17 mouse cellular contexts compared by ENCODE assay signal in genomic region chr15:77796409-77797035, GRCm38 (mm10). TPM values are rescaled to one million over a fixed set of nuclear protein-coding genes. Genes with fewer than 3 reads are reported as not detected.
DNase-seq lines count a peak whose midpoint lies in the region; ATAC-seq and TF ChIP-seq lines count a peak whose summit lies in the region.
"Had no signal": no experiment of that assay in that cellular context is flagged by ENCODE, and none has a peak within 500 bp of the region (broad histone marks: within the 10 kb centered on the region; RNA-seq: fewer than 3 reads in every experiment).

No protein-coding gene starts in this region.

- H3K4me1 ChIP-seq in heart, embryonic 10.5 days = peaks cover 91% of the 10 kb centered on the region
- H3K4me1 ChIP-seq in intestine, embryonic 15.5 days (replicated peaks) = peaks cover 42% of the 10 kb centered on the region
- peaks cover 17% of the 10 kb centered on the region for H3K4me1 ChIP-seq in intestine, postnatal 0 days (replicated peaks; ENCODE audit: control insufficient read depth, insufficient read depth, low read length)
- H3K4me1 ChIP-seq in embryonic facial prominence, embryonic 13.5 days = peaks cover 44% of the 10 kb centered on the region

- TF ChIP-seq CTCF in intestine, postnatal 0 days (IDR thresholded peaks at IDR 0.05; ENCODE audit: low read depth) = no peak

- H3K27ac ChIP-seq in heart, embryonic 10.5 days = peak overlapping the region; percentile 95
- H3K27ac ChIP-seq in intestine, embryonic 15.5 days = 0 out of 2 replicates have a peak overlapping the region, but pooled peaks have one; percentile 3
- no peak overlapping the region for H3K27ac ChIP-seq in intestine, postnatal 0 days (ENCODE audit: low read depth, low read length)
- peak overlapping the region; percentile 16; the same call in 1 of the 2 replicates for H3K27ac ChIP-seq in embryonic facial prominence, embryonic 13.5 days
- H3K27ac ChIP-seq: hindbrain, embryonic 14.5 days; liver, embryonic 12.5 days; neural tube, embryonic 13.5 days had no signal

- no peaks in the 10 kb centered on the region for H3K9me3 ChIP-seq in heart, embryonic 10.5 days
- no peaks in the 10 kb centered on the region for H3K9me3 ChIP-seq in intestine, embryonic 15.5 days
- H3K9me3 ChIP-seq in intestine, postnatal 0 days (ENCODE audit: control insufficient read depth) = no peaks in the 10 kb centered on the region
- no peaks in the 10 kb centered on the region for H3K9me3 ChIP-seq in embryonic facial prominence, embryonic 13.5 days
- H3K9me3 ChIP-seq: liver, embryonic 12.5 days; neural tube, embryonic 13.5 days had no signal

- no peak overlapping the region for H3K9ac ChIP-seq in intestine, embryonic 15.5 days
- no peak overlapping the region for H3K9ac ChIP-seq in intestine, postnatal 0 days (ENCODE audit: low read depth, low read length)
- H3K9ac ChIP-seq in embryonic facial prominence, embryonic 13.5 days = no peak overlapping the region
- H3K9ac ChIP-seq: hindbrain, embryonic 14.5 days; liver, embryonic 12.5 days; neural tube, embryonic 13.5 days had no signal

- 85% methylated on average over 26 of the region's 26 CpGs for WGBS in heart, embryonic 10.5 days
- WGBS in intestine, embryonic 15.5 days = 95% methylated on average over 26 of the region's 26 CpGs
- 93% methylated on average over 26 of the region's 26 CpGs for WGBS in intestine, postnatal 0 days
- 95% methylated on average over 26 of the region's 26 CpGs for WGBS in embryonic facial prominence, embryonic 13.5 days

- H3K4me2 ChIP-seq in intestine, embryonic 15.5 days (replicated peaks) = no peak overlapping the region
- H3K4me2 ChIP-seq in intestine, postnatal 0 days (replicated peaks; ENCODE audit: low read depth) = no peak overlapping the region
- no peak overlapping the region for H3K4me2 ChIP-seq in embryonic facial prominence, embryonic 13.5 days
- H3K4me2 ChIP-seq: hindbrain, embryonic 14.5 days; liver, embryonic 12.5 days; neural tube, embryonic 13.5 days had no signal

- H3K4me3 ChIP-seq in heart, embryonic 10.5 days = no peak overlapping the region
- H3K4me3 ChIP-seq in intestine, embryonic 15.5 days (replicated peaks) = no peak overlapping the region
- H3K4me3 ChIP-seq in intestine, postnatal 0 days (ENCODE audit: low read depth, low read length) = no peak overlapping the region
- no peak overlapping the region for H3K4me3 ChIP-seq in embryonic facial prominence, embryonic 13.5 days
- H3K4me3 ChIP-seq: erythroblast, embryonic 14.5 days; liver, embryonic 12.5 days; neural tube, embryonic 13.5 days had no signal

- peaks cover 67% of the 10 kb centered on the region for H3K36me3 ChIP-seq in heart, embryonic 10.5 days
- peaks cover 33% of the 10 kb centered on the region for H3K36me3 ChIP-seq in intestine, embryonic 15.5 days
- peaks cover 74% of the 10 kb centered on the region for H3K36me3 ChIP-seq in intestine, postnatal 0 days (ENCODE audit: control insufficient read depth, insufficient read depth)
- H3K36me3 ChIP-seq in embryonic facial prominence, embryonic 13.5 days = peaks cover 65% of the 10 kb centered on the region

- no peak for DNase-seq in heart, embryonic 10.5 days (ENCODE audit: low spot score)
- no peak for DNase-seq in heart, adult 18-20 months
- DNase-seq in CD4-positive helper T cell, adult 2 months (ENCODE audit: low read depth, low spot score) = peak; percentile 47
- no peak for DNase-seq in frontal cortex, postnatal 14 days (ENCODE audit: low spot score in 2 of 2)
- DNase-seq in right cerebral cortex, postnatal 36 days (ENCODE audit: low spot score in 2 of 2) = no peak
- DNase-seq: cerebellum, postnatal 10 days; embryo, embryonic 11 days; gastrocnemius, postnatal 36 days; kidney, adult 18-20 months; right cerebral cortex, postnatal 25 days had no signal

- no peak for ATAC-seq in intestine, embryonic 15.5 days
- no peak for ATAC-seq in intestine, postnatal 0 days
- no peak for ATAC-seq in embryonic facial prominence, embryonic 13.5 days (ENCODE audit: insufficient number of reproducible peaks, insufficient read depth, low FRiP score, low TSS enrichment, low read depth)
- ATAC-seq: liver, embryonic 12.5 days had no signal

- no peaks in the 10 kb centered on the region for H3K27me3 ChIP-seq in heart, embryonic 10.5 days (ENCODE audit: insufficient read depth, poor library complexity, severe bottlenecking)
- no peaks in the 10 kb centered on the region for H3K27me3 ChIP-seq in intestine, embryonic 15.5 days (replicated peaks)
- H3K27me3 ChIP-seq in intestine, postnatal 0 days (replicated peaks; ENCODE audit: control insufficient read depth, insufficient read depth, low read length) = no peaks in the 10 kb centered on the region
- H3K27me3 ChIP-seq in embryonic facial prominence, embryonic 13.5 days = no peaks in the 10 kb centered on the region
- H3K27me3 ChIP-seq: liver, embryonic 12.5 days; neural tube, embryonic 13.5 days had no signal

RNA-seq across cellular contexts. Expression of gene Apol8, which starts 39.7 kb away (rescaled TPM):
- polyA plus RNA-seq in heart, embryonic 10.5 days (2016; fragmentation: Nextera tagmentation; extraction: Ambion mirVana) = 0.16 and 0.52 TPM in 2 replicates
- total RNA-seq in heart, adult 18-20 months (2021) = not detected
- 0.18 and 0.35 TPM in 2 replicates for polyA plus RNA-seq in intestine, embryonic 15.5 days (2015; fragmentation: Nextera tagmentation; extraction: Ambion mirVana)
- polyA plus RNA-seq in intestine, postnatal 0 days (2015; fragmentation: Nextera tagmentation; extraction: Ambion mirVana) = not detected in 2 replicates
- 0.22 and 0.32 TPM in 2 replicates for polyA plus RNA-seq in embryonic facial prominence, embryonic 13.5 days (2015; fragmentation: Nextera tagmentation; extraction: Ambion mirVana)
- polyA plus RNA-seq: hindbrain, embryonic 14.5 days; neural tube, embryonic 13.5 days had no signal

RNA-seq across cellular contexts. Expression of gene Myh9, which starts 45.5 kb away (rescaled TPM):
- polyA plus RNA-seq in heart, embryonic 10.5 days (2016; fragmentation: Nextera tagmentation; extraction: Ambion mirVana) = 34.5 and 37.5 TPM in 2 replicates
- 100 to 1,000 TPM; 117 to 119 TPM for total RNA-seq in heart, adult 18-20 months (2021)
- 51.6 and 52.9 TPM in 2 replicates for polyA plus RNA-seq in intestine, embryonic 15.5 days (2015; fragmentation: Nextera tagmentation; extraction: Ambion mirVana)
- polyA plus RNA-seq in intestine, postnatal 0 days (2015; fragmentation: Nextera tagmentation; extraction: Ambion mirVana) = 25.7 and 27.7 TPM in 2 replicates
- polyA plus RNA-seq in embryonic facial prominence, embryonic 13.5 days (2015; fragmentation: Nextera tagmentation; extraction: Ambion mirVana) = 36.2 and 41.0 TPM in 2 replicates
